Mouse (Mus musculus): ENCODE data around the gene Nup98.

DNA sequence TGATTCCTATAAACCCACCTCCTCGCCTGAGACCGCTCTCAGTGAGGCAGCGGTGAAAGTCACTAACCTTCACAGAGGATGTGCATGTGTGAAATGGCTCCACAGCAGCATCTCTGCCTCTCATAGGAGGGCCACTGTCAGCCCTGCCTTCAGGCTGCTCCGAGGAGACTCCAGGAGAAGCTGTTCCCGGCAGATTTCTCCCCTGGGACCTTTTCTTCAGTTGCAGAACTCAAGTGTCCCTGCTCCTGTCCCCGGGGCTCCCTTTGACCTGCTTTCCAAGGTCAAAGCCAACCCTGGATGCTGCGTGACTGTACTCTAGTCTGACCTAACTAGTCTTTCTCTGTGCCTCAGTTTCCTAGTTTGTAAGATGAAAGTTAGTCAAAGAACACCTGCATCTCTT is 100.8 kb downstream of the Nup98 start, which contains the start of gene Art5:
- TF ChIP-seq USF1 (IDR thresholded peaks at IDR 0.05; ENCODE audit: low read depth, low read length), result no peak
- no peak for TF ChIP-seq CTCF (IDR thresholded peaks at IDR 0.05 in 2 of 3, conservative IDR thresholded peaks at IDR 0.05 in 1 of 3; ENCODE audit: control insufficient read depth in 1 of 3, insufficient read depth in 1 of 3, low read depth in 2 of 3, low read length in 3 of 3, poor library complexity in 1 of 3, severe bottlenecking in 1 of 3)

All from MEL (cell line).